Comparison of ENCODE assay signal across 15 mouse cellular contexts in the genomic region with DNA sequence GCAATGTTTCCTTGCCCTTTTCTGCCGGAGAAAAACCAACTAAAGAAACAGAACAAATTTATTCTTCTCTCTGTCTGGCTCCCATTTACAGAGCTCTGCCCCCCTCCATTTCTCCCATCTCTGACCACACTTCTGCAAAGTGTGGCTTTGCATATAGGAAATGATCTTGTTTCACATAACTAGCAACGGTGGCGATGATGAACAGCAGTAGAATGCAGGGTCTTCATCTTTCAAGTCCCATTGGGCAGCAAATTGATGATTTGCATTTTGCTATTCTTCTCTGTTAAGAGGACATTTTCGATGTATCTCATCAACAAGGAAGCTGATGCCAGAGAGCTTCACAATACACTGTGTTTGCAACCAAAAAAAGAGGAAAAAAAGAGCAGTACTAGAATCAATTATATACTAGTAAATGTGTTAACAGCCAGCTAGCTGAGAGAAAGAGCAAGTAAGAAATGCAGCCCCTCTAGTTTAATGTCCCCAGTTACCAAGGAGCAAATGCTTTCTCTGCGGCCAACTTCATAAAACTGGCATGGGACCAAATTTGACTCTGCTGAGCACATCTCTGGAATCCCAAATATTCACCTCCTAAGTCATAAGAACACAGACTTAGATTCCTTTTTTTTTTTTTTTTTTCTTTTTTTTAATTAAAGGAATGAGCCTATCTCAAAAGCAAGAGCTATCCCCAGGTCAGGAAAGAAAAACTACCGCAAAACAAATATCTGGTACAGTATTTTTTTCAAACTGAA. TPM values are rescaled to one million over a fixed set of nuclear protein-coding genes. Genes with fewer than 3 reads are reported as not detected.
DNase-seq lines count a peak whose midpoint lies in the region; ATAC-seq and TF ChIP-seq lines count a peak whose summit lies in the region.
"Had no signal": no experiment of that assay in that cellular context is flagged by ENCODE, and none has a peak within 500 bp of the region (broad histone marks: within the 10 kb centered on the region; RNA-seq: fewer than 3 reads in every experiment).

No protein-coding gene starts in this region.

- H3K4me3 ChIP-seq in embryonic facial prominence, embryonic 14.5 days (ENCODE audit: low read depth, low read length), result no peak overlapping the region
- H3K4me3 ChIP-seq in embryonic facial prominence, embryonic 10.5 days, result no peak overlapping the region
- H3K4me3 ChIP-seq in kidney, adult 2 months (ENCODE audit: insufficient read depth, low read depth, low read length), result no peak overlapping the region
- no peak overlapping the region for H3K4me3 ChIP-seq in liver, postnatal 0 days (ENCODE audit: low read depth, low read length)
- H3K4me3 ChIP-seq: forebrain, embryonic 10.5 days; hindbrain, embryonic 12.5 days; limb, embryonic 12.5 days had no signal

- no peak for TF ChIP-seq EP300 in liver, postnatal 0 days (IDR thresholded peaks at IDR 0.05; ENCODE audit: low read depth)

- peak; percentile 64 for DNase-seq in embryonic facial prominence, embryonic 14.5 days (ENCODE audit: low spot score)
- DNase-seq in embryonic facial prominence, embryonic 10.5 days (ENCODE audit: low spot score), result no peak
- peak; percentile 55 for DNase-seq in kidney, adult 2 months
- no peak for DNase-seq in kidney, adult 18-20 months
- DNase-seq in spleen, postnatal 36 days (ENCODE audit: low spot score in 2 of 2), result peak; percentile 72 to 79
- DNase-seq in spleen, postnatal 14 days (ENCODE audit: low spot score in 2 of 2), result no peak
- DNase-seq in splenic B cell, adult 2 months (ENCODE audit: low read depth, low spot score), result peak; percentile 87
- DNase-seq in liver, postnatal 0 days, result no peak
- DNase-seq: cerebellum, adult 9-10 months; right cerebral cortex, adult 18-20 months had no signal

- ATAC-seq in embryonic facial prominence, embryonic 14.5 days (ENCODE audit: low read depth), result no peak
- no peak for ATAC-seq in liver, postnatal 0 days
- ATAC-seq: intestine, postnatal 0 days had no signal

- no peak for TF ChIP-seq CTCF in kidney, adult 2 months (conservative IDR thresholded peaks at IDR 0.05; ENCODE audit: insufficient read depth, insufficient read length, low read depth, low read length)
- no peak for TF ChIP-seq CTCF in liver, postnatal 0 days (IDR thresholded peaks at IDR 0.05; ENCODE audit: low read depth)

- no peak overlapping the region for H3K27ac ChIP-seq in embryonic facial prominence, embryonic 14.5 days (replicated peaks; ENCODE audit: low read depth, low read length)
- H3K27ac ChIP-seq in embryonic facial prominence, embryonic 10.5 days (replicated peaks), result no peak overlapping the region
- H3K27ac ChIP-seq in kidney, adult 2 months (ENCODE audit: insufficient read depth, low read depth, low read length), result no peak overlapping the region
- no peak overlapping the region for H3K27ac ChIP-seq in liver, postnatal 0 days (ENCODE audit: low read depth)
- H3K27ac ChIP-seq: forebrain, embryonic 10.5 days; hindbrain, embryonic 12.5 days; limb, embryonic 12.5 days; macrophage had no signal

- no peaks in the 10 kb centered on the region for H3K27me3 ChIP-seq in embryonic facial prominence, embryonic 14.5 days (replicated peaks; ENCODE audit: control insufficient read depth, insufficient read depth, low read length)
- H3K27me3 ChIP-seq in embryonic facial prominence, embryonic 10.5 days (replicated peaks; ENCODE audit: low read depth, poor library complexity, severe bottlenecking), result no peaks in the 10 kb centered on the region
- H3K27me3 ChIP-seq in kidney, adult 2 months (replicated peaks; ENCODE audit: control insufficient read depth, insufficient read depth, low read length), result no peaks in the 10 kb centered on the region
- H3K27me3 ChIP-seq in splenic B cell, adult 2 months (ENCODE audit: control insufficient read depth, insufficient read depth, low read length, poor library complexity, severe bottlenecking), result no peaks in the 10 kb centered on the region
- H3K27me3 ChIP-seq in liver, postnatal 0 days (ENCODE audit: insufficient read depth, low read length), result no peaks in the 10 kb centered on the region
- H3K27me3 ChIP-seq: hindbrain, embryonic 12.5 days; limb, embryonic 12.5 days had no signal

- H3K9ac ChIP-seq in embryonic facial prominence, embryonic 14.5 days (ENCODE audit: low read depth, low read length), result no peak overlapping the region
- no peak overlapping the region for H3K9ac ChIP-seq in liver, postnatal 0 days (replicated peaks)
- H3K9ac ChIP-seq: hindbrain, embryonic 12.5 days; limb, embryonic 12.5 days had no signal

- H3K4me2 ChIP-seq in embryonic facial prominence, embryonic 14.5 days (ENCODE audit: low read depth, low read length), result no peak overlapping the region
- no peak overlapping the region for H3K4me2 ChIP-seq in liver, postnatal 0 days (ENCODE audit: low read depth, low read length)
- H3K4me2 ChIP-seq: hindbrain, embryonic 12.5 days; limb, embryonic 12.5 days had no signal

- TF ChIP-seq POLR2A in kidney, adult 2 months (IDR thresholded peaks at IDR 0.05; ENCODE audit: low read depth, low read length), result no peak

- no peaks in the 10 kb centered on the region for H3K9me3 ChIP-seq in embryonic facial prominence, embryonic 14.5 days (ENCODE audit: control insufficient read depth, low read length)
- H3K9me3 ChIP-seq in embryonic facial prominence, embryonic 10.5 days, result peaks cover 4% of the 10 kb centered on the region; the same call in 1 of the 2 replicates
- no peaks in the 10 kb centered on the region for H3K9me3 ChIP-seq in liver, postnatal 0 days (ENCODE audit: low read length)
- H3K9me3 ChIP-seq: forebrain, embryonic 10.5 days; hindbrain, embryonic 12.5 days; limb, embryonic 12.5 days had no signal

- peaks cover 4% of the 10 kb centered on the region; the same call in 1 of the 2 replicates for H3K36me3 ChIP-seq in embryonic facial prominence, embryonic 14.5 days (ENCODE audit: control insufficient read depth, insufficient read depth, low read length)
- peaks cover 8% of the 10 kb centered on the region for H3K36me3 ChIP-seq in embryonic facial prominence, embryonic 10.5 days (replicated peaks)
- H3K36me3 ChIP-seq in kidney, adult 2 months (ENCODE audit: control insufficient read depth, insufficient read depth, low read length), result no peaks in the 10 kb centered on the region
- 0 out of 2 replicates have a peak, but pooled peaks cover 2% of the 10 kb centered on the region for H3K36me3 ChIP-seq in splenic B cell, adult 2 months (ENCODE audit: control insufficient read depth, insufficient read depth, low read length, poor library complexity, severe bottlenecking)
- H3K36me3 ChIP-seq in liver, postnatal 0 days (replicated peaks; ENCODE audit: insufficient read depth, low read length), result no peaks in the 10 kb centered on the region
- H3K36me3 ChIP-seq: forebrain, embryonic 10.5 days had no signal

- 46% methylated on average over 6 of the region's 6 CpGs for whole genome bisulfite sequencing in embryonic facial prominence, embryonic 14.5 days
- WGBS in embryonic facial prominence, embryonic 10.5 days, result 86% methylated on average over 6 of the region's 6 CpGs
- 40% methylated on average over 6 of the region's 6 CpGs for WGBS in kidney, adult 2 months
- 50% methylated on average over 6 of the region's 6 CpGs for WGBS in liver, postnatal 0 days (ENCODE audit: insufficient replicate concordance)

- no peaks in the 10 kb centered on the region; the same call in 1 of the 2 replicates for H3K4me1 ChIP-seq in embryonic facial prominence, embryonic 14.5 days (ENCODE audit: control insufficient read depth, insufficient read depth, low read length)
- 0 out of 2 replicates have a peak, but pooled peaks cover 6% of the 10 kb centered on the region for H3K4me1 ChIP-seq in embryonic facial prominence, embryonic 10.5 days
- H3K4me1 ChIP-seq in kidney, adult 2 months (ENCODE audit: control insufficient read depth, insufficient read depth, low read length), result peaks cover 4% of the 10 kb centered on the region; the same call in 1 of the 2 replicates
- peaks cover 8% of the 10 kb centered on the region for H3K4me1 ChIP-seq in liver, postnatal 0 days (ENCODE audit: insufficient read depth)
- H3K4me1 ChIP-seq: forebrain, embryonic 10.5 days; hindbrain, embryonic 12.5 days; limb, embryonic 12.5 days had no signal

RNA-seq across cellular contexts. Expression of a gene that starts 29.2 kb away (rescaled TPM):
- polyA plus RNA-seq in embryonic facial prominence, embryonic 14.5 days (2014; fragmentation: Nextera tagmentation; extraction: Ambion mirVana), result 3.2 and 3.5 TPM in 2 replicates
- polyA plus RNA-seq in embryonic facial prominence, embryonic 10.5 days (2016; fragmentation: Nextera tagmentation; extraction: Ambion mirVana), result 2.1 and 2.2 TPM in 2 replicates
- polyA plus RNA-seq in kidney, adult 2 months (2012; rRNA removed), result 58.9 and 66.4 TPM in 2 replicates
- polyA plus RNA-seq in liver, postnatal 0 days (2015; fragmentation: Nextera tagmentation; extraction: Ambion mirVana), result 0.79 and 0.94 TPM in 2 replicates

Comparison
In these comparisons a context has a peak if more than half of its experiments do, and no peak if none do; other contexts are left out.
1. DNase-seq: peak in embryonic facial prominence, embryonic 14.5 days (single experiment), kidney, adult 2 months (single experiment), spleen, postnatal 36 days (2 of 2) and splenic B cell, adult 2 months (single experiment); none in embryonic facial prominence, embryonic 10.5 days (single experiment), kidney, adult 18-20 months (single experiment), spleen, postnatal 14 days (0 of 2) and liver, postnatal 0 days (single experiment).
2. RNA of a gene that starts 29.2 kb away (polyA plus RNA-seq): 58.9 to 66.4 TPM in kidney, adult 2 months; 3.2 to 3.5 TPM in embryonic facial prominence, embryonic 14.5 days, 2.1 to 2.2 TPM in embryonic facial prominence, embryonic 10.5 days and 0.79 to 0.94 TPM in liver, postnatal 0 days; every median in the first group is over 10 times any median in the second.